Mouse (Mus musculus) ES-Bruce4 (cell line): ENCODE data around the gene Antxr2. TPM values are rescaled to one million over a fixed set of nuclear protein-coding genes. Genes with fewer than 3 reads are reported as not detected.

ENCODE experiments used
- H3K27ac ChIP-seq: 2 replicates; pipeline ENCODE4 v1.5.1; 2012; ENCODE audit warnings: low read length, inconsistent platforms; ENCODE audit not compliant: insufficient read depth
- H3K27me3 ChIP-seq: 2 replicates; pipeline ENCODE4 v1.6.1; 2012; ENCODE audit warnings: mild to moderate bottlenecking, low read length, inconsistent platforms; ENCODE audit not compliant: control insufficient read depth, poor library complexity, insufficient read depth, severe bottlenecking
- H3K36me3 ChIP-seq: 2 replicates; pipeline ENCODE4 v1.6.1; 2012; ENCODE audit warnings: inconsistent platforms, mild to moderate bottlenecking, low read length, moderate library complexity; ENCODE audit not compliant: control insufficient read depth, poor library complexity, insufficient read depth, severe bottlenecking
- H3K4me1 ChIP-seq: one replicate; pipeline ENCODE4 v1.8.1; 2011; ENCODE audit warnings: low read length; ENCODE audit not compliant: control insufficient read depth, insufficient read depth
- H3K4me3 ChIP-seq: 2 replicates; pipeline ENCODE4 v1.5.1; 2011; ENCODE audit warnings: low read depth, mild to moderate bottlenecking, low read length
- H3K9ac ChIP-seq: 2 replicates; pipeline ENCODE4 v1.6.1; 2012; ENCODE audit warnings: low read depth, mild to moderate bottlenecking, inconsistent platforms; ENCODE audit not compliant: poor library complexity, severe bottlenecking
- H3K9me3 ChIP-seq: replicated peaks from 2 replicates; pipeline ENCODE4 v1.6.1; 2012; ENCODE audit warnings: mild to moderate bottlenecking, low read length, inconsistent platforms; ENCODE audit not compliant: control insufficient read depth, poor library complexity, insufficient read depth, severe bottlenecking
- CTCF ChIP-seq: IDR thresholded peaks from one replicate; pipeline ENCODE4 v1.8.1; 2011; ENCODE audit warnings: low read depth, low read length
- EP300 ChIP-seq: IDR thresholded peaks from 2 replicates; pipeline ENCODE4 v1.6.1; 2011; ENCODE audit warnings: low read depth, low read length; ENCODE audit not compliant: insufficient read depth
- POLR2A ChIP-seq: IDR thresholded peaks from one replicate; pipeline ENCODE4 v1.8.1; 2011; ENCODE audit warnings: low read length; ENCODE audit not compliant: insufficient read depth
- polyA plus RNA-seq: library from polyadenylated mRNA; stranded (reverse); fragments of >200 nt; gene quantifications from 2 replicates; pipeline ENCODE4 v1.2.4, GENCODE M21; 2011; ENCODE audit warnings: low read depth; ENCODE audit not compliant: missing spikeins, insufficient read depth, insufficient read length

Gene Antxr2
- polyA plus RNA-seq, 1 experiment, result 1.3 TPM

DNA sequence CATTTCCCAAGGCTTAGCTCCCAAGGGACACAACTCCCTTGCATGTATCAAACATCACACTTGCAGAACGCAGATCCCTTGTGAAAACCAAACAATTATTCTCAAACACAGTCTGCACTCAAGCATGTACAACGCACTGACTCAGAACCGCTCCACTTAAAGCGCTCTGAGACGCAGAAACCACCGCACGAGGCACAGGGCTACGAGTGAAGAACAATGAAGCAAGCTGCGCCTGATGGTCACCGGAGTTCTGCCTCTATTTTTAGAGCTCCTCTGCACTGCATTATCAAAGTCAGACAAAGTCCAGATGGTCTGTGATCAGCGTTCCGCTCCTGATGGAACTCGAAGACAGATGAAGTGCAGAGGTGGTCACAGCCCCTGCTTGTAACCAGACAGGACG lies 50.4 kb downstream of the Antxr2 start:
- Histone ChIP-seq H3K36me3 (no peaks in the 10 kb centered on the region), H3K9ac (no peak overlapping the region), H3K4me3 (no peak overlapping the region), H3K27ac (no peak overlapping the region), H3K27me3 (no peaks in the 10 kb centered on the region), H3K4me1 (no peaks in the 10 kb centered on the region), H3K9me3 (no peaks in the 10 kb centered on the region)
- TF ChIP-seq EP300, result no peak

DNA sequence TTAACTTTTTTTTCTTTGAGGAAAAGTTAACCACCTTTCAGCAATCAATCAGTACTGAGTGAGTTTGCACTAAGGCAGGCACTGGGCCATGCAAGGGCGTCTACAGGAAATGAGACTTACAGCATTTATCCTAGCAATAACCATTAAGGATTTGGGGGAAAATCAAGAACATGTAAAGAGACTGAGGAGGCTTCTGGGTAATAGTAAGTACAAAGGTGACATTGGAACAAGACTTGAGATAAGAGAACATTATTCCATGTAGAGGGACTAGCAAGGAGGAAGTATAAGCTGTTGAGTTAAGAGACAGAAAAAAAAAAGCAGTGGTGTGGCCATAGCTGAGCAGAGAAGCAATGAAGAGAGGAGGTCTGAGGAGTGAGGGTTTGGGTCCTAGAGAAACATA lies 57.5 kb downstream of the Antxr2 start:
- H3K4me3 ChIP-seq, result no peak overlapping the region
- H3K36me3 ChIP-seq, result no peaks in the 10 kb centered on the region
- no peak overlapping the region for H3K27ac ChIP-seq
- H3K9me3 ChIP-seq, result no peaks in the 10 kb centered on the region
- TF ChIP-seq POLR2A (no peak), CTCF (no peak), EP300 (no peak)
- no peaks in the 10 kb centered on the region for H3K27me3 ChIP-seq
- no peaks in the 10 kb centered on the region for H3K4me1 ChIP-seq
- no peak overlapping the region for H3K9ac ChIP-seq

DNA sequence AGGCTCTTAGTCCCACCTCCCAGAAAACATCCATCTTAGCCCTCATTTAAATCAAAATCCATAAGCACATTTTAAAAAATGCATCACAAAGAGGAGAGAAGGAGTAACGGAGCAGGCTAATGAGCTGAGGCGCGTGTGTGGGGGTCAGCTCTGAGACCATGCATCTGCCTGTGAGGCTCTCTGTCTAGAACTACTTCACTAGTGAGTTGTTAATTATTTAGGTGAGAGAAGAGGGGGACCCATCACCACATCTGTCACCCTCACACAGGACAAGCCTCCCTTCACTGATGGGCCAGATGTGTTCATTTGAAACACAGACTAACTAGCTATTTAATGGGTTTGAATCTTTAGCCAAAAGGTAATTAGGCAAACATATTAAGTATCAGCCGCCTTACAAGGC lies 58.8 kb downstream of the Antxr2 start:
- no peak overlapping the region for H3K9ac ChIP-seq

DNA sequence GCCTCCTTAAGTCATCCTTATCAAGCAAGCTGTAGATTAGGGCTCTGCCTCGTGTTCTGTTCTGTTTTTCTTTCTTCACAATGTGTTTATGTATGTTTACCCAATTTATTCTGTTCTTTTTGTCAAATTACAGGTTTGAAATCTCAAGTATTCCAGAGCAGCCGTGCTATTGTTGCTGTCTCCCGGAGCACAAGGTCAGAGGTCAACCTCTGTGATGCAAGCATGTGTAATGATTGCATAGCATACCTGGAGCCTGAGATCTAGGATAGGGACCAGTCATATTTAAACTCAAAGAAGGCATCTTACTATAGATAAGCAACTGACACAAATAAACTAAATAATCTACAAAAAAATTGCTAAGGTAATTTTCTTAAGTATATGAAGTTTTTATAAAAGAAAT lies 59.6 kb downstream of the Antxr2 start:
- Histone ChIP-seq H3K9me3 (no peaks in the 10 kb centered on the region), H3K36me3 (no peaks in the 10 kb centered on the region), H3K4me1 (no peaks in the 10 kb centered on the region), H3K4me3 (no peak overlapping the region), H3K27ac (no peak overlapping the region), H3K27me3 (no peaks in the 10 kb centered on the region), H3K9ac (no peak overlapping the region)
- TF ChIP-seq EP300 (no peak), CTCF (no peak), POLR2A (no peak)

More for the DNA sequence above, 58.8 kb downstream of the Antxr2 start:
- TF ChIP-seq EP300, result no peak
- no peak for TF ChIP-seq CTCF
- TF ChIP-seq POLR2A, result no peak
- H3K9me3 ChIP-seq, result no peaks in the 10 kb centered on the region
- H3K27me3 ChIP-seq, result no peaks in the 10 kb centered on the region
- no peaks in the 10 kb centered on the region for H3K4me1 ChIP-seq
- H3K27ac ChIP-seq, result no peak overlapping the region
- H3K4me3 ChIP-seq, result no peak overlapping the region
- H3K36me3 ChIP-seq, result no peaks in the 10 kb centered on the region

DNA sequence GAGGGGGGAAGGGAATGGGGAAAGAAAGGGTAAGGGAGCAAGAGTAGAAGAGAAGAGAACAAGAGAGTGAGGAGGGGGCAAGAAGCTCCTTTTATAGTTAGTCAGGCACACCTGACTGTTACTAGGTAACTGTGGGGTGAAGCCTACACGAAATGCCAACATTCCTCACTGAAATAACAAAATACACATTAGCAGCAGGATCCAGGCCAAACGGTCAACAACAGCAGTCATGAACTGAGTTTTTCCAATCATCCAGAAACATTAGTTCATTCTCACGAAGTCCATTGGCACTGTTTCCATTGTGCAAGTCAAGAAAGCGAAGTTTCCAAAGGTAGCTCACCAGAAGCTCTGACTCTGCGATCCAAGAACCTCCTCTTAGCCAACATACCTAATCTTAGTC lies 63.8 kb downstream of the Antxr2 start:
- Histone ChIP-seq H3K9me3 (no peaks in the 10 kb centered on the region), H3K9ac (no peak overlapping the region), H3K4me1 (no peaks in the 10 kb centered on the region), H3K27me3 (no peaks in the 10 kb centered on the region; the same call in 1 of the 2 replicates), H3K36me3 (no peaks in the 10 kb centered on the region), H3K4me3 (no peak overlapping the region), H3K27ac (no peak overlapping the region)
- TF ChIP-seq EP300, result no peak
- no peak for TF ChIP-seq POLR2A
- TF ChIP-seq CTCF, result no peak

- Histone ChIP-seq H3K27me3 (no peaks in the 10 kb centered on the region; the same call in 1 of the 2 replicates), H3K4me1 (no peaks in the 10 kb centered on the region), H3K9ac (no peak overlapping the region), H3K4me3 (no peak overlapping the region), H3K27ac (no peak overlapping the region), H3K36me3 (no peaks in the 10 kb centered on the region), H3K9me3 (no peaks in the 10 kb centered on the region)
- TF ChIP-seq EP300 (no peak), CTCF (no peak), POLR2A (no peak)
Measured at GRCm38 (mm10) chr5:97966101-97966500, 64.7 kb downstream of the Antxr2 start.
